Mouse (Mus musculus) stomach, embryonic 15.5 days (tissue): ENCODE data around the gene Ror1. TPM values are rescaled to one million over a fixed set of nuclear protein-coding genes. Genes with fewer than 3 reads are reported as not detected.

Experiments
- ATAC-seq: fragments of 200-750 bp; cut with Nextera tagmentation; 2 replicates; pipeline ENCODE4 v1.8.0; 2017; ENCODE audit warnings: low read depth, moderate number of reproducible peaks, moderate TSS enrichment; ENCODE audit not compliant: insufficient read depth, low FRiP score
- H3K27ac ChIP-seq: fragments of 300-500 bp; sonication (generic); 2 replicates; pipeline ENCODE4 v1.5.1; 2015; ENCODE audit warnings: mild to moderate bottlenecking, inconsistent platforms
- H3K27me3 ChIP-seq: fragments of 300-500 bp; sonication (generic); replicated peaks from 2 replicates; pipeline ENCODE4 v1.6.1; 2015; ENCODE audit warnings: inconsistent platforms
- H3K36me3 ChIP-seq: fragments of 300-500 bp; sonication (generic); 2 replicates; pipeline ENCODE4 v1.6.1; 2015; ENCODE audit warnings: inconsistent platforms
- H3K4me1 ChIP-seq: fragments of 300-500 bp; sonication (generic); 2 replicates; pipeline ENCODE4 v1.6.1; 2015; ENCODE audit warnings: inconsistent platforms
- H3K4me2 ChIP-seq: fragments of 300-500 bp; sonication (generic); 2 replicates; pipeline ENCODE4 v1.6.1; 2015; ENCODE audit warnings: mild to moderate bottlenecking, inconsistent platforms
- H3K4me3 ChIP-seq: fragments of 300-500 bp; sonication (generic); replicated peaks from 2 replicates; pipeline ENCODE4 v1.5.1; 2015; ENCODE audit warnings: inconsistent platforms
- H3K9ac ChIP-seq: fragments of 300-500 bp; sonication (generic); 2 replicates; pipeline ENCODE4 v1.6.1; 2015; ENCODE audit warnings: inconsistent platforms
- H3K9me3 ChIP-seq: fragments of 300-500 bp; sonication (generic); 2 replicates; pipeline ENCODE4 v1.6.1; 2016; ENCODE audit warnings: inconsistent platforms
- WGBS: fragments of 180-500 bp; shearing (Covaris S2); methylation state at CpG from one replicate; pipeline ENCODE4 v1.1.7; 2015; 5-methylcytosine and 5-hydroxymethylcytosine counted together
- polyA plus RNA-seq: library from polyadenylated mRNA; unstranded; fragments of >200 nt; fragmentation: Nextera tagmentation; extraction: Ambion mirVana; gene quantifications from 2 replicates; pipeline ENCODE4 v1.2.1, GENCODE M21; 2015

Ror1 gene
- polyA plus RNA-seq, 1 experiment from 2014 or later: 9.4 TPM

- 74% methylated on average over 13 of the region's 13 CpGs for WGBS
- H3K4me1 ChIP-seq: no peaks in the 10 kb centered on the region; the same call in 1 of the 2 replicates
- H3K27me3 ChIP-seq: no peaks in the 10 kb centered on the region
- no peak overlapping the region for H3K4me2 ChIP-seq
- H3K9me3 ChIP-seq: no peaks in the 10 kb centered on the region
- no peak overlapping the region for H3K9ac ChIP-seq
- H3K4me3 ChIP-seq: no peak overlapping the region
- no peak for ATAC-seq
- no peak overlapping the region for H3K27ac ChIP-seq
- no peaks in the 10 kb centered on the region for H3K36me3 ChIP-seq
Measured at GRCm38 (mm10) chr4:100221978-100222737, 126.6 kb downstream of the Ror1 start.

DNA sequence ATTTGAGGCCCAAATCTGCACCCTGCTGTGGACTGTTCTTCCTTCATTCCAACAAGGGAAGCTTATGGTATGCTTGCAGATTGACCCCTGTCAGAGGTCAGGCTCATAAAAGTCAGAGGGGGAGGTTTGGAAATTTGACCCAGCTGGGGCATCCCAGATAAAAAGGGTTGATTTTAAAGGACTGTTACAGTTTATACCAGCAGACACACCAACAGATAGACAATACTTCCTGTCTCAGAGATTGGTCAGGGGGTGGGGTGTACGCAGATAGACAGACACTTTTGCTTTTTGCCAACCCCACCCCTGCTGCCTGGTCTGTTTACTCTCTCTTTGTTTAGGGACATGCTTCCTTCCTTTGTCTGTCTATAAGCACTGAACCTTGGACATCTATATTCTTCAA is 127.9 kb downstream of the Ror1 start:
- Histone ChIP-seq H3K4me3 (no peak overlapping the region), H3K9me3 (no peaks in the 10 kb centered on the region), H3K36me3 (no peaks in the 10 kb centered on the region), H3K27me3 (no peaks in the 10 kb centered on the region), H3K9ac (no peak overlapping the region), H3K27ac (no peak overlapping the region), H3K4me2 (no peak overlapping the region), H3K4me1 (no peaks in the 10 kb centered on the region; the same call in 1 of the 2 replicates)
- ATAC-seq: no peak
- 46% methylated on average over 1 of the region's 1 CpGs for WGBS

- no peak overlapping the region for H3K4me3 ChIP-seq
- H3K9me3 ChIP-seq: no peaks in the 10 kb centered on the region
- H3K4me2 ChIP-seq: no peak overlapping the region
- H3K36me3 ChIP-seq: no peaks in the 10 kb centered on the region
- 80% methylated on average over 3 of the region's 3 CpGs for WGBS
- H3K9ac ChIP-seq: no peak overlapping the region
- ATAC-seq: no peak
- no peak overlapping the region for H3K27ac ChIP-seq
- peaks cover under 1% of the 10 kb centered on the region; the same call in 1 of the 2 replicates for H3K4me1 ChIP-seq
- H3K27me3 ChIP-seq: no peaks in the 10 kb centered on the region
Measured at GRCm38 (mm10) chr4:100223965-100224364, 128.4 kb downstream of the Ror1 start.

DNA sequence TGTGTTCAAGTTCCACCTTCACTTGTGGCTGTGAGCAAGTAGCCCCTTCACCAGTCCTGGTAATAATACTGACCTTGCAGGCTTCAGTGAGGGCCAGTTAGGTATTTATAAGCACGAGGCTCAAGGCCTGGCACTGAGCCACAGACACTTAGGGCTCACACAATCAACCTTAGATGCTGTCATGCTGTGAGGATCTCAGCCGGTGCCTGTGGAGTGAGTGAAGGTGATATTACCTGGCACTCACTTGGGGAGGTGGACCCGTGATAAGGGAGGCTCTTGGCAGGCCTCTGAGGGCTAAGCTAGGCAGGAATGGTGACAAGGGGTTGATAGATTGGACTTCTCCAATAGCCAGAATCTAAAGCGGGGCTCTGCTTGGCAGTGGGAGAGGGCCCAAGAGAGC is 131.0 kb downstream of the Ror1 start:
- no peaks in the 10 kb centered on the region for H3K27me3 ChIP-seq
- no peak overlapping the region for H3K4me3 ChIP-seq
- 40% methylated on average over 4 of the region's 4 CpGs for WGBS
- no peak overlapping the region for H3K4me2 ChIP-seq
- H3K9ac ChIP-seq: no peak overlapping the region
- H3K36me3 ChIP-seq: no peaks in the 10 kb centered on the region
- H3K9me3 ChIP-seq: no peaks in the 10 kb centered on the region
- no peak overlapping the region for H3K27ac ChIP-seq
- H3K4me1 ChIP-seq: peaks cover 3% of the 10 kb centered on the region; the same call in 1 of the 2 replicates
- no peak for ATAC-seq

DNA sequence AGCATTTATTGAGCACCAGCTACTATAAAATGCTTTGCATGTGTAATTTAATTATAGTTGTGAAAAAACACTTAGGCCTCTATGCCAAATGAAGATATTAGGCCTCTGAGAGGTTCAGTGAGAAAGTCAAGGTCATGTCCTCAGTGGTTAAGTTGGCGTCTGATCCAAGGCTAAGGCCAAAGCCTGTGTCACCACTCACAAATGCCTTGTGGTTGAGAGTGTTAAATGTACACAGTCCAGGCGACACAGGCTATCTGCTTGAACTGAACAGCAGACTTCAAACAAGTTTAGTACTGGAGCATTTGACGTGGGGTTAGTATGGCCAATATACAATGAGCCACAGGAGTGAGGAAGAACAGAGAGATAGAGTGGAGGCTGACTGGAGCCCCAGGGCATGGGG is 132.5 kb downstream of the Ror1 start:
- Histone ChIP-seq H3K4me3 (no peak overlapping the region), H3K4me2 (no peak overlapping the region), H3K27me3 (no peaks in the 10 kb centered on the region), H3K36me3 (no peaks in the 10 kb centered on the region), H3K27ac (no peak overlapping the region), H3K4me1 (peaks cover 3% of the 10 kb centered on the region; the same call in 1 of the 2 replicates), H3K9ac (no peak overlapping the region), H3K9me3 (no peaks in the 10 kb centered on the region)
- ATAC-seq: no peak
- WGBS: 84% methylated on average over 3 of the region's 3 CpGs

DNA sequence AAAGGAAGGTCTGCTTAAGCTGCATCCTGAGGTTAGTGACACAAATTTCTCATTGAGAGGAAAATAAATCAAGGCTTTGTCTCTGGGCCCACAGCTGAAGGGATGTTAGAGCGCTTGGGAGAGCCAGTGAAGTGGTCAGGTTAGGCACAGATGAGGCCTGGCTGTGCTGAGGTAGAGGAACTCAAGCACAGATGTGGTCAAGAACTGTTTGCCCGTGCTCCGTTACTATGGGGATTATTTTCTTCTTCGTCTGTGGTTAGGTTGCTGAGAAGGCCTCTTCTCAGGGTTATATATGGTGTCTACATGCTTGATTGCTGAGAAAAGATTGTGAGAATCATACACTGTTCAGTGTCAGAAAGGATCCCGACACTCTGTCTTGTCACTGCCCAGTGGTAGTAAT is 134.7 kb downstream of the Ror1 start:
- ATAC-seq: no peak
- H3K27ac ChIP-seq: no peak overlapping the region
- no peak overlapping the region for H3K9ac ChIP-seq
- no peaks in the 10 kb centered on the region for H3K9me3 ChIP-seq
- H3K27me3 ChIP-seq: no peaks in the 10 kb centered on the region
- H3K4me1 ChIP-seq: peaks cover 3% of the 10 kb centered on the region; the same call in 1 of the 2 replicates
- H3K36me3 ChIP-seq: no peaks in the 10 kb centered on the region
- 60% methylated on average over 5 of the region's 5 CpGs for WGBS
- no peak overlapping the region for H3K4me3 ChIP-seq
- H3K4me2 ChIP-seq: no peak overlapping the region

DNA sequence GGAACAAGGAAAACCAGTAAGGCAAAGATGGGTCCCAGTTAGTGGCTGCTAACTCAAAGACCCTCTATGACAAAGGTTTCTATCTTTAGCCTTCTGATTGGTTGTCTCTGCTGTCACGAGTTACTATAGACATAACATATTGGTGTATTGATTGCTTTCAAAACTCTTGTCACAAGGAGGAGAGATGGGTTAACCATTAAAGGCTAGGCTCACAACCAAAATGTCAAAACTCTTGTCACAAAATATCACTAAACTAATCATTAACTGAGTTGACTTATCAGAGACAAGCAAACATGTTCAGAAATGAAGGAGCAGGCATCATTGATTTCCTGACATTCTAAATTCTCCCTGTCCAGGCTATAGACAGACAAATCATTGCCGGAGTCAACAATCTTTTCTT is 135.4 kb downstream of the Ror1 start:
- Histone ChIP-seq H3K27me3 (no peaks in the 10 kb centered on the region), H3K27ac (no peak overlapping the region), H3K36me3 (no peaks in the 10 kb centered on the region), H3K4me2 (no peak overlapping the region), H3K4me3 (no peak overlapping the region), H3K4me1 (peaks cover 3% of the 10 kb centered on the region; the same call in 1 of the 2 replicates), H3K9me3 (no peaks in the 10 kb centered on the region), H3K9ac (no peak overlapping the region)
- no peak for ATAC-seq
- WGBS: 68% methylated on average over 2 of the region's 2 CpGs

DNA sequence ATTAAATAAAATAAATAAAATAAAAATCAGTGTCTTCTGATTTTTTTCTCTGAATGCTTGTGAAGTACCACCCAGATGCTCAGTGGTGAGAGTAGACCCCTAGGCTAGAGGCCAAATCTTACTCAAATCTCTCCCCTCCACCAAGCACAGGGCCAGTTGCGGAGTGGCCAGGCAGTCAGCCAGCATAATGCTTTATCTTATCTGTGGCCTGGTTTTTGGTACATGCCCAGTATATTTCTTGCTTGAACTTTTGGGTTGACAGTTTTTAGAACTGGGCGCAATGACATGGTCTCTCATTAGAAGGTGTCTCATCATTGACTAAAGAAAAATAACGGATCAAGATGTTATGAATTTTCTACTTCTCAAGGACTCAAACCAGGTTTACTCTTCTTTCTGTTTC is 136.3 kb downstream of the Ror1 start:
- ATAC-seq: no peak
- H3K4me3 ChIP-seq: no peak overlapping the region
- WGBS: 86% methylated on average over 3 of the region's 3 CpGs

DNA sequence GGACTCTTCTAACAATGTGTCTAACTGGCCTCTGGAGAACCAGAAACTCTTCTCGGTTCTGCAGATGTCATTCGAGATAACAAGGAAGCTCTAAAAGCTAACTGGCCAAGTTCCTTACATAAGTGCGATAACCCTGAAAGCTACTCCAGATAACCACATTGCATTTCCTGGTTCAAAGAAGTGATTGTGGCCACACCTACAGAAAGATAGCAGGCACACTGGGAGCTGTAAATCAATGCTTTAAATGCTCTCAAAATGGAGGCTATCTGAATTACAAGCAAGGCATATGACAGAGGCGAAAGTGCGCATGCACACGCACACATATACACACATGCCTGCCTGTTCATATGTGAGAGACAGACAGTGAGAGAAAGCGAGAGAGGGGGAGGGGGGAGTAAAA is 136.9 kb downstream of the Ror1 start:
- Histone ChIP-seq H3K27me3 (no peaks in the 10 kb centered on the region), H3K9ac (no peak overlapping the region), H3K4me1 (peaks cover 3% of the 10 kb centered on the region; the same call in 1 of the 2 replicates), H3K9me3 (no peaks in the 10 kb centered on the region), H3K4me2 (no peak overlapping the region), H3K4me3 (no peak overlapping the region), H3K36me3 (no peaks in the 10 kb centered on the region), H3K27ac (no peak overlapping the region)
- WGBS: 72% methylated on average over 7 of the region's 7 CpGs
- ATAC-seq: no peak

More for the DNA sequence above, 136.3 kb downstream of the Ror1 start:
- Histone ChIP-seq H3K4me1 (peaks cover 3% of the 10 kb centered on the region; the same call in 1 of the 2 replicates), H3K9ac (no peak overlapping the region), H3K27me3 (no peaks in the 10 kb centered on the region), H3K27ac (no peak overlapping the region), H3K9me3 (no peaks in the 10 kb centered on the region), H3K4me2 (no peak overlapping the region), H3K36me3 (no peaks in the 10 kb centered on the region)

DNA sequence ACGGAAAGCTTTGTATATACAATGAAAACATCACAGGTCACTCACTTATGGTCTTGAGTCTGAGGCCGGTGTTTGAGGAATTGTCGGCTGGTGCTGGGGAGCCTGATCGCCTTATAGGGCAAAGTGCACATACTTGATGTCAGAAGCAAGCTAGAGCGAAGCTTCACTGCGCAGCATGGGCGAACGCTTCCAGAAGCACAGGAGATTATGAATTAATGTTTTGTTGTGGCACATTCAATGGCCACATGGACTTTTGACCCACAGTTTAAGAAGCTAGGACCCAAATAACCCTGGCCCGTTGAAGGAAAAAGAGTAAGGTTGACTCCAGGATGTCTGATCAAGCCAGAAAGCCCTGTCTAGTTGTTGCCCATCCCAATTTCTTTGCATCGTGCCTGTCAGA is 138.2 kb downstream of the Ror1 start:
- no peak for ATAC-seq
- 75% methylated on average over 10 of the region's 10 CpGs for WGBS

GRCm38 (mm10) chr4:100236339-100236738 is 140.7 kb downstream of the Ror1 start:
- WGBS: 59% methylated on average over 3 of the region's 3 CpGs

More for the DNA sequence above, 138.2 kb downstream of the Ror1 start:
- no peak overlapping the region for H3K9ac ChIP-seq
- H3K27ac ChIP-seq: no peak overlapping the region
- no peaks in the 10 kb centered on the region for H3K36me3 ChIP-seq
- H3K9me3 ChIP-seq: no peaks in the 10 kb centered on the region
- H3K4me2 ChIP-seq: no peak overlapping the region
- no peak overlapping the region for H3K4me3 ChIP-seq
- peaks cover 3% of the 10 kb centered on the region; the same call in 1 of the 2 replicates for H3K4me1 ChIP-seq
- no peaks in the 10 kb centered on the region for H3K27me3 ChIP-seq

GRCm38 (mm10) chr4:100242061-100242756 is 146.6 kb downstream of the Ror1 start:
- Histone ChIP-seq H3K4me1 (no peaks in the 10 kb centered on the region), H3K9me3 (no peaks in the 10 kb centered on the region), H3K4me2 (no peak overlapping the region), H3K9ac (no peak overlapping the region), H3K36me3 (no peaks in the 10 kb centered on the region), H3K27me3 (no peaks in the 10 kb centered on the region), H3K27ac (no peak overlapping the region), H3K4me3 (no peak overlapping the region)
- 78% methylated on average over 6 of the region's 6 CpGs for WGBS
- no peak for ATAC-seq

More at GRCm38 (mm10) chr4:100236339-100236738, 140.7 kb downstream of the Ror1 start:
- Histone ChIP-seq H3K27me3 (no peaks in the 10 kb centered on the region), H3K36me3 (no peaks in the 10 kb centered on the region), H3K27ac (no peak overlapping the region), H3K4me1 (no peaks in the 10 kb centered on the region), H3K4me2 (no peak overlapping the region), H3K9me3 (no peaks in the 10 kb centered on the region), H3K9ac (no peak overlapping the region), H3K4me3 (no peak overlapping the region)
- no peak for ATAC-seq
